Mouse (Mus musculus) cerebellum, postnatal 36 days (tissue): Measurements from ENCODE around the gene Dcpp2.
A peak's percentile ranks its signal among the peaks of the same experiment; 100 is the strongest.
"Not testable (repeated sequence)": the region's sequence is repeated elsewhere in the genome, so short reads cannot be mapped to it uniquely, and the experiment has no call there.

Experiments
- DNase-seq, 2 experiments: peaks; one replicate each; pipeline ENCODE4 v3.0.0; 2021 to 2022; ENCODE audit warnings: mixed read lengths in 2 of 2

The Dcpp2 gene

DNA sequence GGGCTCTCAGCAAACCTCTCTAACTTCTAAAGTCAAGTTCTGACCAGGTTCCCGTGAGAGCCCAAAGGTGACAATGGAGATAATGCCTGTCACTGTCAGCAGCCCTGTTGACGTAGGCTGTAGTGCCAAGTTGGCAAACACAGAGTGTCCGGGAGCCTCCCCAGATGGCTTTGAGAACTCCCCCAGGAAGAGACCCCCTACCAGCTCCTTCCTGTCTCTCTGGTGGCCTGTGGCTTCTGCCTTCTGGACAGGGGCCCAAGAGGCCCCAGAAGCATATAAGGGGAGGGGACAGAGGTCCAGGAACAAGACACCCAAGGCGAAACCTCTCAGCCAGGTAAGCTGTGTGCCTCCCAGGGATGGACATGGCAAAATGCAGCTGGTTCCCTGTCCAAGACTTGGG, at the start of gene Dcpp2, which contains the start of gene Dcpp1:
Gene Dcpp2 (plus strand): TSS at position 305 of the 400 bp plus-strand sequence.
Gene Dcpp1 (plus strand): TSS at position 301 of the 400 bp plus-strand sequence.
- DNase-seq = not testable (repeated sequence)

DNA sequence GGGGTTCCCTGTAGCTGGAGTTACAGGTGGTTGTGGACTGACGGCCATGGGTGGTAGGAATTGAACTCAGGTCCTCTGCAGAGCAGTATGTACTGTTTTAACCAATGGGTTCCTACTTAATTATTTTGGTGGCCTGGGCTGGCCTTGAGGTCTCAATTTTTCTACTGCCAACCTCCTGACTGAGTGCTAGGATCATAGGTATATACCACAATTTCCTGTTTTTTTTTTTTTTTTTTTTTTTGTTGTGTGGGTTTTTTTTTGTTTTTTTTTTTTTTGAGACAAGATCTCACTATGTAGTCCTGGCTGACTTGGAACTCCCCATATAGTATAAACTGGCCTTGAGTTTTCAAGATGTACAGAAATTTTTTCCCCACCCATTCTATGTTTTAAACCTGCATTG, 49.5 kb upstream of the Dcpp2 start:
- DNase-seq = no peak

DNA sequence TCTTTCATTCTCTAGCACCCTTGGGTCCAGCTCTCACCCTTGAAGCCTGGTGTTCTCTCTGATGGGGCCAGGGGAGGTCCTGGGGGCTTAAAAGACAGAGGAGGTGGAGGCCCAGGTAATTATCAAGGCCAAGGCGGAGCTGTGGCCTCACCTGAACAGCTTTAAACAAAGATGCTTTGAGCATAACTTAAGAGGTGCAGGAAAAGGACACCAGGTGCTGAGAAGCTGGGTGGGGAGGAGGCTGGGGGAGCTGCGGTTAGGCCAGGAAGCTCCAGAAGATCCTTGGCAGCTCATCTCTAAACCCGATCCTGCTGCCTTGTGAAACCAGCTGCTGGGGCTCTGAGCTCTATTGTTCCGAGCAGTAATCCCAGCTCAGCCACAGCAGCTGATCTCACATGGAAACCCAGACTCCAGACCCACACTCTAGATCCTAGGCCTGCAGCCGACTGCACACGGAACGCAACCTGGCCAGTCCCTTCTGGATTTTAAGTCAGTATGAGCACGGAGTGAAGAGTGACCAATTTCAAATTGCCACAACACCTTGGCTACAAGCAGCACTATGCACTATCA, 44.6 kb upstream of the Dcpp2 start, which contains the start of gene Prss33:
Gene Prss33 (minus strand): TSS at position 51 of the 570 bp plus-strand sequence.
- DNase-seq = no peak

DNA sequence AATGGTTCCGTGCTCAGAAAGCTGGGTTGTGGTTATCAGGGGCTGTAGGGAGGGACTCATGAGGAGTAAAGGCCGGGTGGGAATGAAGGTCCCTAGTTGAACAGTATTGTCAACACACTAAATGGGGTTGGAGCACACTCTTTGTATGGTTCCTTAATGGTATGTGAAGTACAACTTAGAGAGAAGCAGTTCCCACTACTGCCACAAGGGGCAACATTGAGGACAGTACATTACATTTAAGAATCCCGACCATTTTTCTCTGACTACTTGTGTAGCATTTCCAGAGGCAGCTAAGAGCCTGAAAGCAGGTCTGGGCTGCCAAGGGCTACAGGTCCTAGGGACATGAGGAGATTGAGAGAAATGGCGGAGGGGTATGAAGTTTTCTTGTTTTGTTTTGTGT, 39.5 kb upstream of the Dcpp2 start:
- DNase-seq = peak; percentile 58 to 77

DNA sequence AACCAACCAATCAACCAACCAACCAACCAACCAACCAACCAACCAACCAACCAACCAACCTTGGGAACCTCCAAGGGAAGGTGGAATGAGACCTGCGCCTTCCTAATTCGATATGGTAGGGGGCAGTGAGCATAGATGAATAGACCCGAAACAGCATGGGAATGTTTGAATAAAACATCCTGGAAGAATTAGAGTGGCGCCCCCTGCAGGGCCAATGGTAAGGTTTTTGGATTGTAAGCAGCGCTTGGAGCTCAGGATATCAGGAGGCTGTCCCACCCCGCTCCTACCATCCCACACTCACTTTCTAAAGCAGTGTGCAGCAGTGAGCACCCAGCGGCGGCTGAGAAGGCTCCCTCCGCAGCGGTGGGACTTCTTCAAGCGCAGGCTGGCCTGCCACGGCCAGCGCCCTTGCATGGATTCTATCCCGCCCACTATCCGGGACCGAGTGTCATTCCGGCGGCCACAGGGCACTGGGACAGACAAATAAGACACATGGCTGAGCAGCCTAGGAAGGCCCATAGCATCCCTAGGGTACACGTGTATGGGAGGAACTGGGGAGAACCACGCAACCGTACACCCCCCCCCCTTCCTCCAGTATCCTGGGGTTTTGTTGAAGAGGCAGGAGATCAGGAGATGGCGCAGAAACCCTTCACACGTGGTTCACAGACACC, 37.4 kb upstream of the Dcpp2 start:
- no peak for DNase-seq

DNA sequence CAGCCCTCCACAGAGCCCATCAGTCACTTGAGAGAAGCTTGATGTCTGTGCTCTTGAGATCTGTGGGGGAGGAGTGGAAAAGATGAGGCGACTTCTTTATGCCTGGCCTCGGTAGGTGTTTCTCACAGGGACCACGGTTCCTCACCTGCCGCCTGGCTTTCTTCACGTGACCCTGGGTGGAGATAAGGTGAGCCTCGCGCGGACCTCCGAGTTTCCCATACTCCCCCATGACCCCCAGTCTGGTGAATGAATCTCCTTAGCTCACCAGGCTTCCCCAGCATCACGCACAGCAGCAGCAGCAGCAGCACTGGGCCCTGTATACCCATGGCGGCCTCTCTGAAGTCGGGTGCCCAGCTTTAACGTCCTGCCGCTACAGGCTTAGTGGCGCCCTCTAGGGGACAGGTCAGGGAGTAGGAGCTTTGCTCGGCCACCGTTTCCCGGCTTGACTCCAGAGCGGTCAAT, 36.8 kb upstream of the Dcpp2 start, which contains the start of the genes Prss32 and Prss41:
Gene Prss32 (plus strand): TSS at position 44 of the 462 bp plus-strand sequence.
Gene Prss41 (minus strand): TSS at position 361 of the 462 bp plus-strand sequence.
- peak; percentile 65 to 66 for DNase-seq

DNA sequence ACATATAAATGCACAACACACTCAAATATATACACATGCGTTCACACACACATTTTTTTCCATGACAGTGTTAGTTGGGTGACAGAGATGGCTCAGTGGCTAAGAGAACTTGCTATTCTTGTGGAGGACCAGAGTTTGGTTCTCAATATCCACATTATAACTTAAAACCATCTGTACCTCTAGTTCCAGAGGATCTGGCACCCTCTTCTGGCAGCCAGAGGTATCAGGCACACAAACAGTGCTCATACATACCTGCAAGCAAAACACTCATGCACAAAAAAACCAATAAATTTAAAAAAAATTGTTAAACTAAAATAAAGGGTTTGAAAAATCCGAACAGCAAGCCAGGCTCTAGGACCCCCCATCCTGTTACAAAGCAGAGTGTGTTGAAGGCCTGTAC, 30.7 kb upstream of the Dcpp2 start:
- no peak for DNase-seq

DNA sequence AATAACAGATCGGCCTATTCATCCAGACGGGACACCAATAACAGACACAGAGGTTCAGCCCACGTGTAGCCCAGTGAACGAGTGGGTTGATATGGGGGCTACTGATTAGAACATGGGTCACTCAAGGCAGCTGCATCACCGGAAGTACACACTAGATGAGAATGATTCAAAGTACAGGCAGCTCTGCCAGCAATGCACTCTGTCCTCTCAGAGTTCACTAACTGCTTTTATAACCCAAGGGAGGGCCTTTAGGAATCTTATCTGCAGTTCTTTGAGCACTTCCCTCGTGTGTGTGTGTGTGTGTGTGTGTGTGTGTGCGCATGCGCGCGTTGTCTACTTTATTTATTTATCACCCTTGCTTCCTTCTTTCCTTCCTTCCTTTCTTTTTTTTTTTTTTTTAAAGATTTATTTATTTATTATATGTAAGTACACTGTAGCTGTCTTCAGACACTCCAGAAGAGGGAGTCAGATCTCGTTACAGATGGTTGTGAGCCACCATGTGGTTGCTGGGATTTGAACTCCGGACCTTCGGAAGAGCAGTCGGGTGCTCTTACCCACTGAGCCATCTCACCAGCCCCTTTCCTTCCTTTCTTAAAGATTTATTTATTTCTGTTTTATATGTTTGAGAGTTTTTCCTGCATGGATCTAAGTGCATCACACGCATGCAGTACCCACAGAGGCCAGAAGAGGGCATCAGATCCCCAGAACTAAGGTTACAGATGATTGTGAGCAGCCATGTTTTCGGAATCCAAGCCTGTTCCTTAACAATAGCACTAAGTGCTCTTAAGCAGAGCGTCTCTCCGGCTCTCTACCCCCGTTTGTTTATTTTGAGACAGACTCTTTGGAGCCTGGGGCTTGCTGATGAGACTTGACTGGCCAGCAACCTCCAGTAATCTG, 29.6 kb upstream of the Dcpp2 start:
- peak; percentile 52 to 67 for DNase-seq

DNA sequence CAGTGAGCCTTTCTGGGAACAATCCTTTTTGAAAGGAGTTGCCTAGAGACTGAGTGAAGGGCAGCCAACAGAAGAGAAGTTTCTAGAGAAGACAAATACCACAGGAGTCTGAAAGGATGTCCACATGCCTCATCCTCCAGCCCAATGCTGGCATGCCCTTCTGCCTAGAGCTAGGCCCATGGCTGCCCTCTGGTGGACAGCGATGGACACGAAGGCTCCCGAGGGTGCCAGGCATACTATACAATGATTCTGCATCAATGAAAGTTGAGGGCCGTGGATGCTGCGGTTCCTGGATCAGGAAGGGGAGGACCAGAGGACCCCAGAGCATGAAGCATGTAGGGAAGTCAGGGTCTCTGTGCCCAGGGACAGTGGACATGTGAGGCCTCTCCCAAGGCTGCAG, 27.4 kb upstream of the Dcpp2 start:
- peak in 1 of 2 experiments; percentile 24 for DNase-seq

DNA sequence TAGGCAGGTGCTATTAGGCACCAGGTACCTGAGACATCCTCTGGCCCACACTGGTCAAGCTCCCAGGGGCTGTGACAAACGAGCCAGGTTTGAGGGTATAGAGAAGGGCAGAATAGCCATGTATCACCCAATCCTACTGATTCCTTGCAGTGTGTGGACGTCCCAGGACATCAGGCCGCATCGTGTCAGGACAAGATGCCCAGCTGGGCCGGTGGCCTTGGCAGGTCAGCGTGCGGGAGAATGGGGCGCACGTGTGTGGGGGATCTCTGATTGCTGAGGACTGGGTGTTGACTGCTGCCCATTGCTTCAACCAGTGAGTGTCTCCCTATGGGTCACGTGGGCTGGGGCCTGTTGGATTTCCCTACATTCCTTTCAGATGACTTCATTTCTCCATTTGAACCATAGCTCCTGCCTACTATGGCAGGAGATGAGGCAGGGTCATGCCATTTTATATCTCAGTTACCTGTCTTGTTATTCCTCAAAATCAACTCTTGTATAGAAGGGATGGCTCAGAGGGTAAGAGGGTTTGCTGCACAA, 26.4 kb upstream of the Dcpp2 start:
- DNase-seq = no peak

DNA sequence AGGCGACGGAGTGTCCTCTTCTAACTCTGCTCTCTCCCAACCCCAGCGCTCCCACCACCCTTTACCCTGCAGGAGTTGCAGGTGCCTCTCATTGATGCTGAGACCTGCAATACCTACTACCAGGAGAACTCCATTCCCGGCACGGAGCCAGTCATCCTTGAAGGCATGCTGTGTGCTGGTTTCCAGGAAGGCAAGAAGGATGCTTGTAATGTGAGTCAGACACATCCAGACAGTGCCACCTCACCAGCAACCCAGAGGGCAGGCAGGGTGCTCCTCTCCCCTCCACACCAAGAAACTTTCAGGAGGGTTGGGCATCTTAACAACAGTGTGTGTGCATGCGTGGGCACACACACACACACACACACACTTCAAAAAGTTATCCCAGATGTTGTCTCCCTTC, 23.5 kb upstream of the Dcpp2 start:
- no peak for DNase-seq

DNA sequence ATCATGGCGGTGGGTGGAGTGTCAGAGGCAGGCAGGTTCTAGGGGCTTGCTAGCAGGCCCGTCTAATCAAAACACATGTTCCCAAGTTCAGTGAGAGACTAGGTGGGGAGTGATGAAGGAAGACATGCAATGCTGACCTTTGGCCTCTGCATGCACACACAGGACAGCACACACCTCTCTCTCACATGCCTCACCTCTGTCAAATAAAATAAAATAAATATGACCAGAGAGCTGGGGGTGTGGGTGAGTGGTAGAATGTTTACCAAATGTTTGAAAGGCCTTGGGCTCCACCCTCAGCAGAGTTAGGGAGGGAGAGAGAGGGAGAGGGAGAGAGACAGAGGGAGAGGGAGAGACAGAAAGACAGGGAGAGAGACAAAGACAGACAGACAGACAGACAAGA, 22.8 kb upstream of the Dcpp2 start:
- DNase-seq = no peak

DNA sequence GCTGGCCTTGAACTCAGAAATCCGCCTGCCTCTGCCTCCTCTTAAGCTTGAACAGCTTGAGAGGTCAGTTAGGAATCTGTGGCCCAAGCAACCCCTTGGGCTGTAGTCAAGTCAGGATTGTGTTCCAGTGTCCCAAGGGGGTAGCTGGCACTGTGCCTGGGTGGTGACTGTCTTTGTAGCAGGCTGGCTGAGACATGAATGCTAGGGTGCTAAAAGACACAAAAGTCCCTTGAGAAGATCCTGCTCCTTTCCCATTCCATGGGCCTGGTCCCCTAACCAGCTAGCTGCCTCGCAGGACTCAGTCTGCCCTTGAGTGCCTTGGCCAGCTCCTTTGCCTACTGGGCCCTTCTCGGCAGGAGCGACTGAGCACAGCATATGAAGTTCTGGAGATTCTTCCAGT, 17.8 kb upstream of the Dcpp2 start:
- DNase-seq = no peak

DNA sequence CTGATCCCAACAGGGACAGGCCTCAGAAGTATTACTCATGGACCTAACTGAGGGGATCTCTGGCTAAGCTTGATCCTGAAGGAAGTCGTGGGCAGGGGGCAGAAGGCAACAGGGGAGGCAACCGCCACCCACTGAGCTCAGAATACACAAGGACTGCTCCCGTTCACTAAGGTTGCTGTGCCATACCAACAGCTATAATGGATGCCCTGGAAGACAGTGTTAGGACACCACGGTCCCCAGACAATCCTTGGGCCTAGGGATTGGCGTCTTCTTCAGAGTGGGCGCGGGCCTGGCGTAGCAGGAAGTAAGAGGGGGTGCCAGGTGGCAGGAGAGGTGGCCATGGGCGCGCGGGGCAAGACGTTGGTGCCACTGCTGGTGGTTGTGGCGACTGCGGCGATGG, 12.9 kb upstream of the Dcpp2 start, which contains the start of gene Prss21:
Gene Prss21 (plus strand): TSS at position 301 of the 400 bp plus-strand sequence.
- DNase-seq = no peak

DNA sequence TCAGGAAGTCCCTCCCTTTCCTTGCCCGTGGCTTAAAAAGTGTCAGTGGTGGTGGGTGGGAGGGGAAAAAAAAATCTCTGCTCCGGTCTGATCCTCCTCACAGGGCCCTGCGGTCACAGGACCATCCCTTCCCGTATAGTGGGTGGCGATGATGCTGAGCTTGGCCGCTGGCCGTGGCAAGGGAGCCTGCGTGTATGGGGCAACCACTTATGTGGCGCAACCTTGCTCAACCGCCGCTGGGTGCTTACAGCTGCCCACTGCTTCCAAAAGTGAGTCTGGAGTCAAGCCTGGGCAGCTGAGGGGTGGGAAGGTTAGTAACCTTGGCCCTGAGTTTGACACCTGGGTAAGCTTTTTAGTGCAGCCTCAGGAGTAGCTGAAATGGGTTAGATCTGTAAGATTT, 12.2 kb upstream of the Dcpp2 start:
- DNase-seq = no peak

DNA sequence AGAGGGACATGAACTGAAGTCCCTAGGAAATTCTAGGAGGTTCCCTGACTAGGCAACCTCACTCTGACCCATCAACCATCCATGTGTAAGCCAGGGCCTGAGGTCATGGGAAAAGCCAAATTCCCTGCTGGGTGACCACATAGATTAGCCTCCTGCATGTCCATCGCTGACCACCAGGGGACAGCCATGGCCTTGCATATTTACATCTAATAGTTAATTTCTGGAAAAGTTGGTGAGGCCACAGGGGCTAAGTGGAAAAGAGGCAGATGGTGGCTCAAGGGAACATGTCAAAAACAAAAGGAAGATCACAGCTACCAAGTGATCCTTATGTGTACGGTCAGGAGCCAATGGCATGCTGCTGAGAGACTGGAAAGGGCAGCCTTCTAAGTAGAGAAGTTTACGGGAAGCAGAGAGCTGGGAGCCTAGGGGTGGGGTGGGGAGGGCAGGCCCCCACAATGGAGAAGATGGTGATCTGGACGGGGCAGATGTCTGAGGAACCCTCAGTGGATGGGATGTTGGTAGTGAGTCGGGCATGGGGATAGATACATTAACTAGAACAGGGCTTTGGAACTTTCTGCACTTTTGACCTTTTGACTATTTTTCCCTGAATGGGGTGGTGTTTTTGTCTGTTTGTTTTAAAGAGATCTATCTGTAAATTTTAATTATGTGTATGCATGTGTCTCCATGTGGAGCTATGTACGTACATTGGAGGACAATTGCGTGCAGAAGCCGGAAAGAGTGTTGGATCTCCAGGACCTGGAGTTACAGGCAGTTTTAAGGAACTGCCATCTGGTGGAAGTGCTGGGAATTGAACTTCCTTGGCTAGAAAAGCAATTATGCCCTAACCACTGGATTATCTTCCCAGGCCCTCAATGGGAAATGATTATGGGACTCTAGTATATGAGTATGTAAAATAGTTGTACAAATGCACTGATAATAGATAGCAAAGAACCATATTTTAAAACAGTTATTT, 6.5 kb upstream of the Dcpp2 start:
- DNase-seq = peak; percentile 59 to 61

DNA sequence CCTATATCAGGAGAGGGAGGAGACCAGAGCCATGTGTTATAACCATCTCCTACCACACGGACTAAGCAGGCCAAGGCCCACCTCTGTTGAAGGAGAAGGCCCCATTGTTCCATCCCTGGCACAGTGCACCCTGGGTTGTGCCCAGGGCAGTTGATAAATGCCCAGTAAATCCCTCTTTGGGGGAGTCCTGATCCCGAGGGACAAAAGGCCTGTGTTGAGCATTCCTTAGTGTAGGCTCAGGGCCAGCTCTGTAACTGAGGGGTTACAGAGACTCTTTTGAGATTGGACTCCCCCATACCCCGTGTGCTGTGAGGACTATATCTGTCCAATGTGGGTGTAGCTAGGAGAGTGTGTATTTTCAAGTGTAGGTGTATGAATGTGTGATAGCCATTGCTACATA, 3.9 kb upstream of the Dcpp2 start:
- DNase-seq = no peak

DNA sequence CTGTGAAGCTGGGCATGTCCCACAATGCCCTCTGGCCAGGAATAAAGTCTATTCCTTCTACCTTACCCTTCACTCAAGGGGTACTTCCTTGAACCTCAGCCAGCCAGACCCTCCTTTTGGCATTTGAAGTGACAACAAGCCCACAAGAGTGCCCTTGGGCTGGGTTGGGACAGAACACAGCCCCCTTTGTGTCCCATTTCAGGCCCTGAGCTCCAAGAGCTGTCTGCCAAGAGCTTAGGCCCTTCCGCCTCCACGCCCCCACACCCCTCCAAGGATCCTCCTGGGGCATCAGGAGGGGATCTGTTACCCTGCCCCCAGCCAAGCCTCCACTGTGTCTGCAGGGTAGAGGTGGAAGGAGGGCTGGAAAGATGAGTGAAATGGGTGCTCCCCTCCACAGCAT, 3.5 kb upstream of the Dcpp2 start:
- DNase-seq = no peak

DNA sequence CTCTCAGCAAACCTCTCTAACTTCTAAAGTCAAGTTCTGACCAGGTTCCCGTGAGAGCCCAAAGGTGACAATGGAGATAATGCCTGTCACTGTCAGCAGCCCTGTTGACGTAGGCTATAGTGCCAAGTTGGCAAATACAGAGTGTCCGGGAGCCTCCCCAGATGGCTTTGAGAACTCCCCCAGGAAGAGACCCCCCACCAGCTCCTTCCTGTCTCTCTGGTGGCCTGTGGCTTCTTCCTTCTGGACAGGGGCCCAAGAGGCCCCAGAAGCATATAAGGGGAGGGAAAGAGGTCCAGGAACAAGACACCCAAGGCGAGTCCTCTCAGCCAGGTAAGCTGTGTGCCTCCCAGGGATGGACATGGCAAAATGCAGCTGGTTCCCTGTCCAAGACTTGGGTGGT, 36.5 kb downstream of the Dcpp2 start, which contains the start of gene Dcpp3:
Gene Dcpp3 (plus strand): TSS at position 301 of the 400 bp plus-strand sequence.
- DNase-seq = not testable (repeated sequence)

DNA sequence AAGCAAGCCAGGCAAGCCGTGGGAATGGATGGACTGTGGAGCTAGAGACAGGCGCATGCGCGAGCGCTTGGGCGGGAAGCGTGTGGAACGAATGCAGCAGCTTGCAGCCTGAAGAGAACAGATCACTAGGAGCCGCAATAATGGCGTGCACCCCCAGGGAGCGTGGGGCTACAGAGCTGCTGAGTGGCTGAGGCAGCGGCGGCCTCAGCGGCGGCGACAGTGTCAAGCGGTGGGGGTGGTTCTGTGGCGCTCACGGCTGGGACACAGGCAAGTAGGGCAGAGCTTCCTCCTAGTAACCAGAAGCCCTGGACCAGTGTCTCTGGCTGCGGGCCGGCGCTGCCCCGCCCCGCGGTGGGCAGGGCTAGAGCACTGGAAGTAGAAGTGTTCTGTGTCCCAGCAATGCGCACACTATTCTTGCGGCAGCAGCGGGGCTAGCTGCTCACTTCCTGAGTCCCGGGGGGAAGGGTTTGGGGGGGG, 43.9 kb downstream of the Dcpp2 start:
- peak; percentile 91 to 92 for DNase-seq

DNA sequence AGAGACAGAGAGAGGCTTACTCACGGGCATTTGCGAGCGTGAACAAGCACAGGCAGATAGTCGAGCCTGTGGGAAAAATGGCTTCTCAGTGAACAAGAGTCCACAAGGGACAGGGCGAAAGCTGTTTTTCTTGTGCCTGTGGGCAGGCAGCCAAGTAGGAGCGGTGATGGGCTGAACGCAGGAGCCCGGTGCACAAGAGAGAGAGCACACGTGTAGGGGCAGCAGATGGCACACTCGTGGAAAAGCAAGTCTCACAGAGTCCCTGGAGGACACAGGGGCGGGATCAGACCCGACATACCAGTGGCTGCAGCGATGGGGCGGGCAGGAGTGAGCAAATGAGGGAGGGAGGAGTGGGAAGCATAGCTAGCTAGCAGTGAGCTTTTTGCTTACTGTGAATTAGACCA, 44.4 kb downstream of the Dcpp2 start:
- DNase-seq = peak; percentile 71 to 72
